Mouse (Mus musculus): ENCODE measurements around the gene Klhl10. TPM values are rescaled to one million over a fixed set of nuclear protein-coding genes. Genes with fewer than 3 reads are reported as not detected.

The Klhl10 gene
- polyA plus RNA-seq, 1 experiment from 2014 or later: 0.43 TPM

GRCm38 (mm10) chr11:100426820-100427219 lies 14.9 kb upstream of the Klhl10 start:
- Histone ChIP-seq H3K27me3 (replicated peaks; ENCODE audit: insufficient read depth, low read length) (no peaks in the 10 kb centered on the region), H3K4me3 (ENCODE audit: low read depth, low read length) (no peak overlapping the region), H3K9me3 (ENCODE audit: low read length) (no peaks in the 10 kb centered on the region), H3K4me2 (replicated peaks; ENCODE audit: low read depth, low read length) (no peak overlapping the region), H3K9ac (replicated peaks; ENCODE audit: low read depth) (no peak overlapping the region), H3K27ac (ENCODE audit: low read length) (no peak overlapping the region), H3K4me1 (ENCODE audit: insufficient read depth, low read depth, low read length) (no peaks in the 10 kb centered on the region), H3K36me3 (ENCODE audit: insufficient read depth, low read length) (peaks cover 5% of the 10 kb centered on the region; the same call in 1 of the 2 replicates)
- ATAC-seq: no peak
- WGBS: 64% methylated on average over 3 of the region's 3 CpGs
- no peak for DNase-seq (ENCODE audit: low spot score)
- no peak for TF ChIP-seq EP300 (IDR thresholded peaks at IDR 0.05)
- no peak for TF ChIP-seq CTCF (IDR thresholded peaks at IDR 0.05)

- ATAC-seq: no peak
- Histone ChIP-seq H3K4me1 (ENCODE audit: insufficient read depth, low read depth, low read length) (no peaks in the 10 kb centered on the region), H3K4me3 (ENCODE audit: low read depth, low read length) (no peak overlapping the region), H3K27me3 (replicated peaks; ENCODE audit: insufficient read depth, low read length) (no peaks in the 10 kb centered on the region), H3K9me3 (ENCODE audit: low read length) (no peaks in the 10 kb centered on the region), H3K36me3 (ENCODE audit: insufficient read depth, low read length) (peaks cover 4% of the 10 kb centered on the region; the same call in 1 of the 2 replicates), H3K4me2 (replicated peaks; ENCODE audit: low read depth, low read length) (no peak overlapping the region), H3K9ac (replicated peaks; ENCODE audit: low read depth) (no peak overlapping the region), H3K27ac (ENCODE audit: low read length) (no peak overlapping the region)
- 39% methylated on average over 9 of the region's 9 CpGs for WGBS
- TF ChIP-seq CTCF (IDR thresholded peaks at IDR 0.05): no peak
- no peak for DNase-seq (ENCODE audit: low spot score)
Measured at GRCm38 (mm10) chr11:100428612-100429199, 13.0 kb upstream of the Klhl10 start.

- no peaks in the 10 kb centered on the region for H3K27me3 ChIP-seq (replicated peaks; ENCODE audit: insufficient read depth, low read length)
- no peaks in the 10 kb centered on the region for H3K36me3 ChIP-seq (ENCODE audit: insufficient read depth, low read length)
- H3K9me3 ChIP-seq (ENCODE audit: low read length): no peaks in the 10 kb centered on the region
- TF ChIP-seq EP300 (IDR thresholded peaks at IDR 0.05) (no peak), CTCF (IDR thresholded peaks at IDR 0.05) (no peak)
- H3K27ac ChIP-seq (ENCODE audit: low read length): no peak overlapping the region
- WGBS: 81% methylated on average over 7 of the region's 7 CpGs
- no peak overlapping the region for H3K4me3 ChIP-seq (ENCODE audit: low read depth, low read length)
- H3K4me2 ChIP-seq (replicated peaks; ENCODE audit: low read depth, low read length): no peak overlapping the region
- H3K4me1 ChIP-seq (ENCODE audit: insufficient read depth, low read depth, low read length): no peaks in the 10 kb centered on the region
- H3K9ac ChIP-seq (replicated peaks; ENCODE audit: low read depth): no peak overlapping the region
- ATAC-seq (no peak), DNase-seq (ENCODE audit: low spot score) (no peak)
Measured at GRCm38 (mm10) chr11:100430052-100430451, 11.7 kb upstream of the Klhl10 start.

- H3K4me2 ChIP-seq (replicated peaks; ENCODE audit: low read depth, low read length): no peak overlapping the region
- H3K4me3 ChIP-seq (ENCODE audit: low read depth, low read length): no peak overlapping the region
- DNase-seq (ENCODE audit: low spot score): peak; percentile 69
- peak; percentile 78 for ATAC-seq
- no peak overlapping the region for H3K27ac ChIP-seq (ENCODE audit: low read length)
- 64% methylated on average over 5 of the region's 5 CpGs for WGBS
- TF ChIP-seq EP300 (IDR thresholded peaks at IDR 0.05): no peak
- no peak for TF ChIP-seq CTCF (IDR thresholded peaks at IDR 0.05)
- no peaks in the 10 kb centered on the region for H3K27me3 ChIP-seq (replicated peaks; ENCODE audit: insufficient read depth, low read length)
- no peaks in the 10 kb centered on the region for H3K4me1 ChIP-seq (ENCODE audit: insufficient read depth, low read depth, low read length)
- no peaks in the 10 kb centered on the region for H3K9me3 ChIP-seq (ENCODE audit: low read length)
- no peaks in the 10 kb centered on the region for H3K36me3 ChIP-seq (ENCODE audit: insufficient read depth, low read length)
- no peak overlapping the region for H3K9ac ChIP-seq (replicated peaks; ENCODE audit: low read depth)
Measured at GRCm38 (mm10) chr11:100432002-100432401, 9.7 kb upstream of the Klhl10 start.

GRCm38 (mm10) chr11:100435678-100436246 lies 6.0 kb upstream of the Klhl10 start:
- no peak for TF ChIP-seq CTCF (IDR thresholded peaks at IDR 0.05)
- TF ChIP-seq EP300 (IDR thresholded peaks at IDR 0.05): no peak
- no peak overlapping the region for H3K4me3 ChIP-seq (ENCODE audit: low read depth, low read length)
- H3K9me3 ChIP-seq (ENCODE audit: low read length): no peaks in the 10 kb centered on the region
- 78% methylated on average over 9 of the region's 9 CpGs for WGBS
- H3K36me3 ChIP-seq (ENCODE audit: insufficient read depth, low read length): no peaks in the 10 kb centered on the region
- H3K9ac ChIP-seq (replicated peaks; ENCODE audit: low read depth): no peak overlapping the region
- no peak for ATAC-seq
- H3K4me2 ChIP-seq (replicated peaks; ENCODE audit: low read depth, low read length): no peak overlapping the region
- peaks cover 6% of the 10 kb centered on the region; the same call in 1 of the 2 replicates for H3K4me1 ChIP-seq (ENCODE audit: insufficient read depth, low read depth, low read length)
- H3K27ac ChIP-seq (ENCODE audit: low read length): no peak overlapping the region
- no peak for DNase-seq (ENCODE audit: low spot score)
- H3K27me3 ChIP-seq (replicated peaks; ENCODE audit: insufficient read depth, low read length): no peaks in the 10 kb centered on the region

GRCm38 (mm10) chr11:100437901-100438300 lies 3.8 kb upstream of the Klhl10 start:
- no peak overlapping the region for H3K27ac ChIP-seq (ENCODE audit: low read length)
- H3K27me3 ChIP-seq (replicated peaks; ENCODE audit: insufficient read depth, low read length): no peaks in the 10 kb centered on the region
- no peak overlapping the region for H3K4me3 ChIP-seq (ENCODE audit: low read depth, low read length)
- WGBS: 82% methylated on average over 1 of the region's 1 CpGs
- ATAC-seq: no peak
- H3K4me2 ChIP-seq (replicated peaks; ENCODE audit: low read depth, low read length): no peak overlapping the region
- H3K4me1 ChIP-seq (ENCODE audit: insufficient read depth, low read depth, low read length): peaks cover 6% of the 10 kb centered on the region; the same call in 1 of the 2 replicates
- H3K9me3 ChIP-seq (ENCODE audit: low read length): no peaks in the 10 kb centered on the region
- no peaks in the 10 kb centered on the region for H3K36me3 ChIP-seq (ENCODE audit: insufficient read depth, low read length)
- no peak overlapping the region for H3K9ac ChIP-seq (replicated peaks; ENCODE audit: low read depth)
- TF ChIP-seq CTCF (IDR thresholded peaks at IDR 0.05): no peak
- no peak for TF ChIP-seq EP300 (IDR thresholded peaks at IDR 0.05)
- no peak for DNase-seq (ENCODE audit: low spot score)
